Mouse (Mus musculus) lung, embryonic 15.5 days (tissue): ENCODE results near the gene Acbd4. TPM values are rescaled to one million over a fixed set of nuclear protein-coding genes. Genes with fewer than 3 reads are reported as not detected.

Experiments
- ATAC-seq: fragments of 200-750 bp; cut with Nextera tagmentation; 2 replicates; pipeline ENCODE4 v1.8.0; 2017; ENCODE audit warnings: moderate number of reproducible peaks, borderline replicate concordance; ENCODE audit not compliant: low FRiP score, low TSS enrichment; ENCODE audit errors: extremely low read depth
- H3K27ac ChIP-seq: fragments of 300-500 bp; sonication (generic); 2 replicates; pipeline ENCODE4 v1.5.1; 2015; ENCODE audit warnings: moderate library complexity, mild to moderate bottlenecking, inconsistent platforms
- H3K27me3 ChIP-seq: fragments of 300-500 bp; sonication (generic); 2 replicates; pipeline ENCODE4 v1.6.1; 2015; ENCODE audit warnings: inconsistent platforms
- H3K36me3 ChIP-seq: fragments of 300-500 bp; sonication (generic); 2 replicates; pipeline ENCODE4 v1.6.1; 2015; ENCODE audit warnings: inconsistent platforms
- H3K4me1 ChIP-seq: fragments of 300-500 bp; sonication (generic); 2 replicates; pipeline ENCODE4 v1.6.1; 2015; ENCODE audit warnings: inconsistent platforms
- H3K4me2 ChIP-seq: fragments of 300-500 bp; sonication (generic); 2 replicates; pipeline ENCODE4 v1.6.1; 2015; ENCODE audit warnings: inconsistent platforms, mild to moderate bottlenecking, moderate library complexity
- H3K4me3 ChIP-seq: fragments of 300-500 bp; sonication (generic); 2 replicates; pipeline ENCODE4 v1.5.1; 2015; ENCODE audit warnings: mild to moderate bottlenecking, inconsistent platforms
- H3K9ac ChIP-seq: fragments of 300-500 bp; sonication (generic); 2 replicates; pipeline ENCODE4 v1.6.1; 2015; ENCODE audit warnings: inconsistent platforms
- H3K9me3 ChIP-seq: fragments of 300-500 bp; sonication (generic); 2 replicates; pipeline ENCODE4 v1.6.1; 2016; ENCODE audit warnings: inconsistent platforms
- WGBS: fragments of 180-500 bp; shearing (Covaris S2); methylation state at CpG from one replicate; pipeline ENCODE4 v1.1.7; 2015; 5-methylcytosine and 5-hydroxymethylcytosine counted together
- polyA plus RNA-seq: library from polyadenylated mRNA; unstranded; fragments of >200 nt; fragmentation: Nextera tagmentation; extraction: Ambion mirVana; gene quantifications from 2 replicates; pipeline ENCODE4 v1.2.1, GENCODE M21; 2015

Gene Acbd4
- polyA plus RNA-seq, 1 experiment from 2014 or later: 15.7 TPM

GRCm38 (mm10) chr11:103116008-103116818 is 14.7 kb downstream of the Acbd4 start, which contains the start of gene Hexim1:
Hexim1 (plus strand) TSS chr11:103116231.
- Histone ChIP-seq H3K4me1 (peaks cover 40% of the 10 kb centered on the region), H3K9me3 (no peaks in the 10 kb centered on the region)
- 0% methylated on average over 53 of the region's 53 CpGs for WGBS

GRCm38 (mm10) chr11:103116959-103117590 is 15.6 kb downstream of the Acbd4 start:
- WGBS: under 1% methylated on average over 35 of the region's 35 CpGs
- Histone ChIP-seq H3K9ac (peak overlapping the region; percentile 67), H3K27ac (peak overlapping the region; percentile 84), H3K36me3 (no peaks in the 10 kb centered on the region), H3K4me1 (peaks cover 31% of the 10 kb centered on the region), H3K9me3 (no peaks in the 10 kb centered on the region), H3K27me3 (no peaks in the 10 kb centered on the region), H3K4me2 (peak overlapping the region; percentile 84), H3K4me3 (peak overlapping the region; percentile 69)
- ATAC-seq: peak; percentile 29; the same call in 1 of the 2 replicates

More at GRCm38 (mm10) chr11:103116008-103116818, 14.7 kb downstream of the Acbd4 start, which contains the start of gene Hexim1:
- peak within 1 kb of the TSS; percentile 82 for H3K9ac ChIP-seq
- peak within 1 kb of the TSS; percentile 97 for H3K27ac ChIP-seq
- H3K4me2 ChIP-seq: peak within 1 kb of the TSS; percentile 84
- H3K27me3 ChIP-seq: no peaks in the 10 kb centered on the region
- ATAC-seq: peak; percentile 94
- peak within 1 kb of the TSS; percentile 69 for H3K4me3 ChIP-seq
- H3K36me3 ChIP-seq: no peaks in the 10 kb centered on the region

GRCm38 (mm10) chr11:103117591-103118009 is 16.1 kb downstream of the Acbd4 start:
- WGBS: under 1% methylated on average over 38 of the region's 38 CpGs
- H3K27me3 ChIP-seq: no peaks in the 10 kb centered on the region
- peak overlapping the region; percentile 67 for H3K9ac ChIP-seq
- peak overlapping the region; percentile 84 for H3K4me2 ChIP-seq
- H3K4me1 ChIP-seq: peaks cover 26% of the 10 kb centered on the region
- no peaks in the 10 kb centered on the region for H3K9me3 ChIP-seq
- peak overlapping the region; percentile 84 for H3K27ac ChIP-seq
- no peak for ATAC-seq
- H3K4me3 ChIP-seq: peak overlapping the region; percentile 69
- H3K36me3 ChIP-seq: no peaks in the 10 kb centered on the region

GRCm38 (mm10) chr11:103118866-103119265 is 17.4 kb downstream of the Acbd4 start:
- Histone ChIP-seq H3K4me3 (peak overlapping the region; percentile 69), H3K9me3 (no peaks in the 10 kb centered on the region), H3K4me1 (peaks cover 20% of the 10 kb centered on the region), H3K27ac (no peak overlapping the region), H3K36me3 (no peaks in the 10 kb centered on the region), H3K9ac (no peak overlapping the region), H3K4me2 (peak overlapping the region; percentile 84), H3K27me3 (no peaks in the 10 kb centered on the region)
- no peak for ATAC-seq
- 85% methylated on average over 2 of the region's 2 CpGs for WGBS

- 62% methylated on average over 5 of the region's 5 CpGs for WGBS
- no peaks in the 10 kb centered on the region for H3K27me3 ChIP-seq
- H3K4me3 ChIP-seq: no peak overlapping the region
- H3K36me3 ChIP-seq: no peaks in the 10 kb centered on the region
- H3K9ac ChIP-seq: no peak overlapping the region
- H3K4me2 ChIP-seq: no peak overlapping the region
- H3K27ac ChIP-seq: no peak overlapping the region
- no peaks in the 10 kb centered on the region for H3K9me3 ChIP-seq
- ATAC-seq: no peak
- peaks cover 19% of the 10 kb centered on the region for H3K4me1 ChIP-seq
Observed at GRCm38 (mm10) chr11:103119609-103120008, 18.1 kb downstream of the Acbd4 start.

- peaks cover 16% of the 10 kb centered on the region for H3K4me1 ChIP-seq
- H3K27me3 ChIP-seq: no peaks in the 10 kb centered on the region
- H3K9me3 ChIP-seq: no peaks in the 10 kb centered on the region
- H3K9ac ChIP-seq: no peak overlapping the region
- no peak for ATAC-seq
- no peaks in the 10 kb centered on the region for H3K36me3 ChIP-seq
- no peak overlapping the region for H3K4me3 ChIP-seq
- no peak overlapping the region for H3K27ac ChIP-seq
- WGBS: 39% methylated on average over 5 of the region's 5 CpGs
- no peak overlapping the region for H3K4me2 ChIP-seq
Observed at GRCm38 (mm10) chr11:103120315-103120714, 18.8 kb downstream of the Acbd4 start.

GRCm38 (mm10) chr11:103131701-103132575 is 30.5 kb downstream of the Acbd4 start, which contains the start of gene Hexim2:
Hexim2 (plus strand) TSS chr11:103132429.
- WGBS: under 1% methylated on average over 37 of the region's 39 CpGs

GRCm38 (mm10) chr11:103132576-103133455 is 31.3 kb downstream of the Acbd4 start:
- H3K9ac ChIP-seq: peak overlapping the region; percentile 95
- peaks cover 29% of the 10 kb centered on the region for H3K4me1 ChIP-seq
- peak overlapping the region; percentile 64 for H3K4me3 ChIP-seq
- no peaks in the 10 kb centered on the region for H3K9me3 ChIP-seq
- peak overlapping the region; percentile 65 for H3K4me2 ChIP-seq
- H3K27me3 ChIP-seq: no peaks in the 10 kb centered on the region
- WGBS: under 1% methylated on average over 52 of the region's 58 CpGs
- ATAC-seq: peak; percentile 93
- no peaks in the 10 kb centered on the region for H3K36me3 ChIP-seq
- H3K27ac ChIP-seq: peak overlapping the region; percentile 95

More at GRCm38 (mm10) chr11:103131701-103132575, 30.5 kb downstream of the Acbd4 start, which contains the start of gene Hexim2:
- peak within 1 kb of the TSS; percentile 95 for H3K9ac ChIP-seq
- H3K9me3 ChIP-seq: no peaks in the 10 kb centered on the region
- no peaks in the 10 kb centered on the region for H3K36me3 ChIP-seq
- peak within 1 kb of the TSS; percentile 65 for H3K4me2 ChIP-seq
- no peaks in the 10 kb centered on the region for H3K27me3 ChIP-seq
- peak within 1 kb of the TSS; percentile 64 for H3K4me3 ChIP-seq
- H3K4me1 ChIP-seq: peaks cover 29% of the 10 kb centered on the region
- H3K27ac ChIP-seq: peak within 1 kb of the TSS; percentile 95
- peak; percentile 41 for ATAC-seq

- Histone ChIP-seq H3K9me3 (no peaks in the 10 kb centered on the region), H3K27me3 (no peaks in the 10 kb centered on the region), H3K4me2 (peak overlapping the region; percentile 56), H3K36me3 (0 out of 2 replicates have a peak, but pooled peaks cover 3% of the 10 kb centered on the region), H3K4me3 (peak overlapping the region; percentile 28), H3K9ac (peak overlapping the region; percentile 45), H3K27ac (peak overlapping the region; percentile 77), H3K4me1 (peaks cover 29% of the 10 kb centered on the region)
- WGBS: 48% methylated on average over 6 of the region's 6 CpGs
- peak; percentile 5; the same call in 1 of the 2 replicates for ATAC-seq
Observed at GRCm38 (mm10) chr11:103133456-103134185, 32.1 kb downstream of the Acbd4 start.

- H3K27ac ChIP-seq: no peak overlapping the region
- peaks cover 29% of the 10 kb centered on the region for H3K4me1 ChIP-seq
- no peaks in the 10 kb centered on the region for H3K9me3 ChIP-seq
- H3K27me3 ChIP-seq: no peaks in the 10 kb centered on the region
- H3K9ac ChIP-seq: no peak overlapping the region
- no peak overlapping the region for H3K4me3 ChIP-seq
- H3K36me3 ChIP-seq: 0 out of 2 replicates have a peak, but pooled peaks cover 3% of the 10 kb centered on the region
- ATAC-seq: no peak
- WGBS: 63% methylated on average over 3 of the region's 3 CpGs
- H3K4me2 ChIP-seq: peak overlapping the region; percentile 56; the same call in 1 of the 2 replicates
Observed at GRCm38 (mm10) chr11:103134221-103134620, 32.7 kb downstream of the Acbd4 start.
